Mouse (Mus musculus): Measurements from ENCODE around the gene L3hypdh.
"Not testable (repeated sequence)": the region's sequence is repeated elsewhere in the genome, so short reads cannot be mapped to it uniquely, and the experiment has no call there.

L3hypdh gene

DNA sequence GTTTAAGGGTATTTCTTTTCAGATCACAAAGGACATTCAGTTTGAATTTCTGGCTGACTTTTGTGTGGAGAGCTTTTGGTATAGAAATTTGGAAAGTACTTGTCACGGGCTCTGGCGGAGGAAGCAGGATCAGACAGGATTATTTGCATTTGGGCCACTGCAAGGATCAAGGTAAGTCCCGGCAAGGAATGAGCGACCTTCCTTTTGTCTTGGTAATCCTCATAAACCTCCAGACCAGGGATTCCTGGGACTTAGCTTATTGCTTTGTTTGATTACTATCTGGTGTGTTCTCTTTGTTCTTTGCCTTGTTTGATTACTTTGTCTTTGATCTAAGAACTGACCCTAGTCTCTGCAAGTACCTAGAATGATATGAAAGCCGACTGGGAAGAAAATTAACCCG is 31.4 kb downstream of the L3hypdh start:
- DNase-seq (ENCODE audit: low spot score in 2 of 2), result no peak

DNA sequence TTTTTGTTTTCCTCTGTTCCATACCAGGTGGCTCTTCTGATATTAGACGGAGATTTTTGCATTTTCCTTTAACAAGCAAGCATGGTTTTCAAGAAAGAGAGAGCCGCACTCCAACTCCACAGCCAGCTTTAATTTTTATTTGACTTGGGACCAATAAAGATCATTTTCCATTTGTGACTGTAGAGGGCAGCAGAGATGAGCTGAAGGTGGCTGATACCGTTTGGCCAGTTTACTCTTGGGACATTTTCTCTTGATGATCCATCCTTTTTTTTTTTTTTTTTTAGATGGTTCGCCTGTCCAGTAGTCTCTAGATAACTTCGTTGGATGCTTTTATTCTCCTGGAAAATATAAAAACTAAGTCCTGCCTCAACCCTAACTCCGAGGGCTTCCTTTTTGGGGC is 31.9 kb downstream of the L3hypdh start:
- no peak for DNase-seq (ENCODE audit: low spot score in 2 of 2)

DNA sequence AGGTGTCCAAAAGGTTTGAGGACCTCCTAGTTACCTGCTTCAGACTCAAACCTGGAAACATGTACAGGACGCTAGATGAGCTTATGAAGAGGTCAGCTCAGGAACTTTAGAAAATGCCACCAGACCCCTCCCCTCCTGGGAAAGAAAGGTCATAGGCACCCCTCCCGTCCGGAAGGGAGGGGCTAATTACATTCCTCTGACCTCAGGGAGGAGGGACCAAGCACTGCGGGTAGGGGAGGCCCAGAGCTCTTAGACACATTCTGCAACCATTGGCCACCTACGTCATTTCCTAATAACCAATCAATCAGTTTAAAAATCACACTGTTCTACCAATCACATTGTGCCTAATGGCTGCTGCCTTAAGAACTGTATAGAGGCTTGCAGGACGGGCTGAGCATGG is 32.7 kb downstream of the L3hypdh start:
- no peak for DNase-seq (ENCODE audit: low spot score in 2 of 2)

DNA sequence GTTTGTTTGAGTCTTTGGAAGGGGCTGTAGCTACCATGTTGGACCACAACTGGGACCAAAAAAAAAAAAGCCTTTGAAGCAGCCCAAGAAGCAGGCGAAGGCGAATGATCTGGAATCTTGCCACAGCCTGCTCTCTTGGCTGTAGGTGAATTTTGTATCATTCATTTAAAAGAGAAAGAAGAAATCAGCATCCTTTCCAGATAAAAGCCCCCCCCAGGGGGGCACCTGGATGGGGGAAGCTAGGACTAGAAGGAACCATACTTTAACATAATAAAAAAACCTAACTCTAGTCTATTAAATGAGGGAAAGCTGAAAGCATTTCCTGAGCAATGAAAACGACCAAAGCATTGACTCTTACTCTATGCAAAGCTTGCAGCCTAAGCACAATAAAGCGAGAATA is 34.4 kb downstream of the L3hypdh start:
- no peak for DNase-seq (ENCODE audit: low spot score in 2 of 2)

DNA sequence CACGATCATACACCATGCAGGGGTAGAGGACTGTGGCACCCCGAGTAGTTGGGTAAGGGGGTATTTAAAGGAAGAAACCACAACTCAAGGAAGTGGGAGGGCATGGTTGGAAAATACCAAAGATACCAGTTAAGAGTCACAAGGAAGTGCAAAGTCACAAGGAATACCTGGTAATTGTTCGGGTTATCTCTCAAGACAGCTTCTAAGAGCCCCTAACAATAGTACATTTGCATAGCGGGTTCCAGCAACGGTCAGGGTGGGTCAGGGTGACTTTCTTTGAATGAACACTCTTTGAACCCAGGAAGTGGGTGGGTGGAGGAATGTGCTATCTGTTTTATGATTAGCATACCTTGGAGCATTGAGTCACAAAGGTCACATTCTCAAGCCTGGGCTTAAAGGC is 35.1 kb downstream of the L3hypdh start:
- not testable (repeated sequence) for DNase-seq (ENCODE audit: low spot score in 2 of 2)

DNA sequence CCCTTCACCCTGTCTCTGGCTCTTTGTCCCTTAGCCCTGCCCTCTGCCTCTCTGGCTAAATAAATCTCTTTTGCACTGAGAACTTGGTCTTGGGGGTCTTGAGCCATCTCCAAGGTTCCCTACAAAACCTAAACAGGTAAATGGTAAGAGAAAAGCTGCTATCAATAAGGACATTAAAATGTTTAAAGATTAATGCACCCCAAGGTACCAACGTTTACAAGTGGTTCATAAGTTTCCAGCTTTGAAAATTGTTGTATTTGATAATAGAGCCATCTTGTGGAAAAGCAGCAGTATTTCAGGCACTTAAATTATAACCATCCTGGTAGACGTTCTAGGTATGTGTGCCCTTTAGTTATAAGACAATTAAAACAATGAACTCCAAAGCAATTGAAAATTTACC is 37.7 kb downstream of the L3hypdh start:
- no peak for DNase-seq (ENCODE audit: low spot score in 2 of 2)

DNA sequence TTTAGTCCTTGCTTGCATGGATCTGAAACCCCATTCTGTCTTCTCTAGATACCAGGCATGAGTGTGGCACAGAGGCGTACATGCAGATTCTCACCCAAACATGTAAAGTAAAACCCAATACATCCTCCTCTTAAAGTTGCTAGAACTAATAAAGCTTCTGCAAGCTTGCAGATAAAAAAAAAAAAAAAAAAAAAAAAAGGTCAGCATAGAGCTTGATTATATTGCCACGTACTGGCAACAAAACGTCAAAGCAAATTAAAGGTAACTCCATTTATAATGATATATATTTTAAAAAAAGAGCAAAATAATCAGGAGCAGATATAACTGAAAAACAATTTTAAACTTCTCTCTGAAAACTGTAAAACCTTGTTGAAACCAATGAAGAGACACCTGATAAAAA is 44.0 kb downstream of the L3hypdh start:
- DNase-seq (ENCODE audit: low spot score in 2 of 2), result no peak

DNA sequence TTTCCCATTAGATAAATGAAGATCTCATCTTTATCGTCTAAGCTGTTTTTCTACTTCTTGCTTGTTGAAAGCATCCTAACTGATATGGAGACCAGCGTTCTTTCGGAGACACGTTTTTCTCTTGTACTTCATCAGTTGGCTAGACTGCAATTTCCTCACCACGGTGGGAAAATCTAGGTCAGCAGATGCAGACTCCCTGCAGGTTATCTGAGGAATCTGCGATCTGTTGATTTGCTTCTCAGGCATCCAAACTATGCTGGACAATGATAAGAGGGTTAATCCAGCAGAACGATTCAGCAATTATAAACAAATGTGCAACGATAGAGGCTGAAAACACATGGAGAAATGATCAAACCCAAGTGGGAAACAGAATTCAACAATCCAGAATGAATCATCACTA is 45.7 kb downstream of the L3hypdh start:
- DNase-seq (ENCODE audit: low spot score in 2 of 2), result no peak

DNA sequence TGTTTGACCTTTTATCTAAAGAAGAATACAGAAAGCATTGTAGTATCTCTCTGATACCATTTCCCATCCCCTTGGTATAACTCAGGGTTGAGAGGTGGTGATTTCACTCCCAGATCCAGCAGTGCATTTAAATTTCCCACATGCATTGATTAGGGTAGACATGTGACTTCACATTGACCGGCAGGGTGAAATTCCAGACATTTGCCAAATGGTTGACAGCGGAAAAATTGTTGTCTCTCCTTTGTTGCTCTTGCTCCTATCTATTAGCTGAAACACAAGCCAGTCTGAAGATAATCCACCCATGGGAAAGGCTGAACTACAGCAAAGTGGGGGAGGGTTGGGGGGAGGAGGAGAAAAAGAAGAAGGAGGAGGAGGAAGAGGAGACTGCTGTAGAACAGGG is 46.4 kb downstream of the L3hypdh start:
- DNase-seq (ENCODE audit: low spot score in 2 of 2), result no peak

DNA sequence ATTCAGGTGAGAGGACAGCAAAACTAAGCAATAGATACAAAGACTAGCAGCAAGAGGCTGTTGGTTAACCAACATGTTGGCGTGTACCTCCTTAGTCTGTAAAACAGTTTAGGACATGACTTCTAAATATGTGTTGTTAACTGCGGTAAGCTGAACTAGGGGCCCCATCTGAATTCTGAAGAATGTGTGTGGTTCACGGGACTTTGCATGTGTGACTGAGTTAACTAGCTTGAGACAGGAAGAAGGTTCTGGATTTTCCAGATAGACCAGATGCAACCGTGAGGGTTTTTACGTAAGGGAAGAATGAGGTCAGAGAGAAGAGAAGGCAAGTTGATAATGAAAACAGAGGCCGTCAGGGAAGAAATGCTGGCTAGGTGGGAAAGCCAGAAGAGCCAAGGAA is 48.2 kb downstream of the L3hypdh start:
- DNase-seq (ENCODE audit: low spot score in 2 of 2), result no peak

DNA sequence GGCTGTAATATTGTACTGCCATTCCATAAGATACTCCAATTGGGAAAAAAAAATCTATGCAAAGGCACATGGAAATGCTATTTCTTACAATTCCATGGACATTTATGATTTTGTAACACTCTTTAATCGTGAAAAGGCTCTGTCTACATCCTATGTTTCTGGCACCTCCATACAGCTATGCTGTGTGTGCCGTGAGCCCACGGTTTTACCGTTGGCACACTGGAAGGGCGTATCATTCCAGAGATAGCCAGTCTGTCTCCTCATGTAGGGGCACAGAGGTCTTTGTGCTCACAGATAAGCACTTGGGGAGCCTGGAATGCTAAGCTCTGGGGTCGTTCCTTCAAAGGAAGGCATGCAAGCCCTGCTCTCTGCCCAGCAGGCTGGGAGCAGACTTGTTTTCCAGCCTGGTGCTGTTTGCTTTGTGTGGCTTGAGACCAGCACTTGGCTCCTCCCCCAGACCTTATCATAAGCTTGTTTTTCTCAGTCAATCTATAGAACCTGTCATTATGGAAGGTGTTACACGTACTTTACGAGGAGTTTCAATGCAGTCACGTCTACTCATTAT is 49.1 kb downstream of the L3hypdh start:
- DNase-seq (ENCODE audit: low spot score in 2 of 2), result no peak

DNA sequence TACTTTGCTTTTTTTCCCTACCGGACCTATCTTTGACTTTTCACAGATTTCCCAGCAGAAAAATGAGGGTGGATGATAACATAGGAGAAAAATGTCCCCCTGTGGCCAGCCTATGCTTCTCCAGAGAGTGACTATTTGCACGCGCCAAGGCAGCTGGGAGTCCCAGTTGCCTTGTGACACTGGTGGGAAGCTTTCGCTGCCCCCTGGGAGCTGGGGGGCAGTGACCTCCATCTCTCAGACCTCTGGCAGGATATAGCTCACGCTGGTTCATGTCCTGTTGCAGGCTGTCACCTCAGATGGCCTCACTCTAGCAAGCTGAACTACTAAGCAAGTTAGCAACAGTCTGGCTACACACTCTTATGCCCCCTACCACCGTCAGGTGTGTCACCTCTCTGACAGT is 53.4 kb downstream of the L3hypdh start:
- DNase-seq (ENCODE audit: low spot score in 2 of 2), result no peak

DNA sequence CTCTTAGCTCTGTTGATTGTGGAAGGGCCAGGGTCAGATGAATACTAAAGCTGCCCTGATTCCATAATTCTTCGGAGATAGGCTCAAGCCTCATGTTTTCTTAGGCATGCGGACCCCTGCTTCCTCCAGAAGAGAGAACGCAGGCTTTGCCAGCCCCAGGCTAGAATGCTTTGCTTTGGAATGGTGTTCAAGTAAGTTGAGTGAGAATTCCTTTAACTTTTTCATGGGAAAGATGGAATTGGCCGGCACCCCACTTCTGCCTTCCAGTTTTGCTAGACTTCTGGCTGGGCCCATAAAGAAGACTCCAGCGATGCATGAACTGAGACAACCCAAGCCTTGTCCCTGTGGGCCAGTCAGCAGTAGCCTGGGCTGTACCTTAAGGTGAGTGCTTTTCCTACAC is 54.1 kb downstream of the L3hypdh start:
- DNase-seq (ENCODE audit: low spot score in 2 of 2), result no peak

DNA sequence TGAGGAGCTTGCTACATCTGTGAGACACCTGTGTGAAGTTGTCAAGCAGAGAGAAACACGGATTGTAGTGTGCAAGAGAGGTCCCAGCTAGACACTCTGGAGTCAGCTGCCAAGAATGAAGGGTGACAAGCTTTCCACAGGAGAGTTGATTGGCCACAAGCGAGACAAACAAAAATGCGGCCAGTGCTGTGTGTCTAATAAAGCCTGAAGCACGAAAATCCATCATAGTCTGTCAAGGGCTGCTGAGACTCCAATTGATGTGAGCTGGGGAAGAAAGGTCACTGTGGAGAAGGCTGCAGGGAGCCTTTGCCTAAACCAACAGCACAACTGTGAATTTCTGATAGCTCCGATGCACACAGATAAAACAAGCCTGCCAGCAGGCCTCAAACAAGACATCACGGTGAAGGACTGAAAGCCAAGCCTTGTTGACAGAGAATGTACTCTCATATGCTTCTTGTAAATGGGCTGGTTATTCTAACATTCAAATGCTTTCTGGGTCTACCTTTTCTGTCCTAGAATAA is 59.9 kb downstream of the L3hypdh start:
- no peak for DNase-seq (ENCODE audit: low spot score in 2 of 2)

DNA sequence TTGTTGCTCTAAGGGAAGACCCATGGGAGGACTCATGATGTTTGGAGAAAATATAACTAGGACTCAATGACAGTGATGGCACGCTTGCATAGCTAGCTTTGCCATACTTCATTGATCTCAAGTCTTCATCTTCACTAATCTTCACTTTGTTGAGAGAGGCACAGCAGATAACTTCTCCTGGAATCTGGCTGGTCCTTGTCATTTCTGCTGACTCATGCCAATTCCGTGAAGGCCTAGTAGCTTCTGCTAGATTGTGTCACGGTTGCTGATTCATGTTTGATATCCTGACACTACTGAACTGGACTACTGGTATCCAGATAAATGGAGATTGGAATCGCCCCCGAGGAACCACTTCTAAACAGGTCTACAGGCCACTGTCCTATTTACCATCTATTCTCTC is 61.7 kb downstream of the L3hypdh start:
- DNase-seq (ENCODE audit: low spot score in 2 of 2), result no peak

All from spleen, postnatal 10 days (tissue).